Mouse (Mus musculus) liver, adult 2 months (tissue): ENCODE results near the gene Tctex1d2. TPM values are rescaled to one million over a fixed set of nuclear protein-coding genes. Genes with fewer than 3 reads are reported as not detected.

Source experiments
- DNase-seq: peaks from one replicate; pipeline ENCODE4 v3.0.0-alpha.2; 2011; ENCODE audit warnings: low read depth, low spot score; ENCODE audit errors: extremely low read depth
- H3K27ac ChIP-seq: fragments of 200-500 bp; replicated peaks from 2 replicates; pipeline ENCODE4 v1.5.1; 2012; ENCODE audit warnings: low read depth, mild to moderate bottlenecking, control low read depth, inconsistent platforms, low read length; ENCODE audit not compliant: insufficient read depth
- H3K27me3 ChIP-seq: fragments of 200-500 bp; 2 replicates; pipeline ENCODE4 v1.6.1; 2012; ENCODE audit warnings: mild to moderate bottlenecking, moderate library complexity, low read length, inconsistent platforms; ENCODE audit not compliant: control insufficient read depth, insufficient read depth
- H3K36me3 ChIP-seq: fragments of 200-500 bp; 2 replicates; pipeline ENCODE4 v1.6.1; 2012; ENCODE audit warnings: low read length, inconsistent platforms; ENCODE audit not compliant: control insufficient read depth, insufficient read depth
- H3K4me1 ChIP-seq: fragments of 200-500 bp; 2 replicates; pipeline ENCODE4 v1.6.1; 2011; ENCODE audit warnings: low read length; ENCODE audit not compliant: control insufficient read depth, insufficient read depth
- H3K4me3 ChIP-seq: fragments of 200-500 bp; 2 replicates; pipeline ENCODE4 v1.5.1; 2011; ENCODE audit warnings: low read depth, mild to moderate bottlenecking, control low read depth, low read length, moderate library complexity; ENCODE audit not compliant: insufficient read depth
- H3K79me2 ChIP-seq: fragments of 200-500 bp; 2 replicates; pipeline ENCODE4 v1.6.1; 2012; ENCODE audit warnings: inconsistent platforms, mild to moderate bottlenecking, low read length, moderate library complexity; ENCODE audit not compliant: control insufficient read depth, insufficient read depth
- H3K9ac ChIP-seq: fragments of 200-500 bp; 2 replicates; pipeline ENCODE4 v1.6.1; 2012; ENCODE audit warnings: low read depth, mild to moderate bottlenecking, control low read depth, inconsistent platforms, low read length
- CTCF ChIP-seq: fragments of 200-500 bp; IDR thresholded peaks from 2 replicates; pipeline ENCODE4 v1.5.1; 2011; ENCODE audit warnings: low read depth, low read length, control low read depth
- POLR2A ChIP-seq: fragments of 200-500 bp; IDR thresholded peaks from 2 replicates; pipeline ENCODE4 v1.6.1; 2011; ENCODE audit warnings: low read length, control low read depth; ENCODE audit not compliant: insufficient read depth; ENCODE audit errors: extremely low read depth
- WGBS: fragments of 180-500 bp; shearing (Covaris S2); methylation state at CpG from one replicate; pipeline ENCODE4 v1.1.7; 2018; 5-methylcytosine and 5-hydroxymethylcytosine counted together
- polyA plus RNA-seq: library from polyadenylated mRNA; depleted of rRNA; stranded (reverse); fragments of >200 nt; gene quantifications from 2 replicates; pipeline ENCODE4 v1.2.3, GENCODE M21; 2012
- total RNA-seq: library from RNA; depleted of rRNA; stranded (reverse); fragments of >200 nt; gene quantifications from 2 replicates; pipeline ENCODE4 v1.2.3, GENCODE M21; 2014

Tctex1d2 gene
- total and polyA plus RNA-seq, 2 experiments = 2.1 to 2.2 TPM

DNA sequence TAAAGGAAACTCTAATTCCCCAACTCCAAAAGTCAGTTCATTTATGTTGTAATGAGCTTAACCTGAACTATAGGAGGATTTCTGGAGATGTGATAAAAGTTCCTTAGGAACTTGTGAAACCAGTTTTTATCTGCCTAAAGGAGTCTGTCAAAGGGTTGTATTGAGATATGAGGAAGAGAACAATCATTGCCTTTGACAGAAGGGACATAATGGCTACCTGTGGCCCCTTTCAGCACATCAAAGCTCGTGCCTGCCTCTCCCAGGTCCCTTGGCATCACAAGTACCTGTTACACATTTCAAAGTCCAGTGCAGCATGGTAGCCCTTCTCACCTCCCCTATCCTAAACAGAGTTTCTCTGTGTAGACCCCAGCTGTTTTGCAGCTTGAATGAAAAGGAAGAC lies 2.0 kb upstream of the Tctex1d2 start:
- Histone ChIP-seq H3K9ac (no peak overlapping the region), H3K4me3 (no peak overlapping the region), H3K27me3 (no peaks in the 10 kb centered on the region), H3K4me1 (no peaks in the 10 kb centered on the region), H3K27ac (no peak overlapping the region), H3K36me3 (no peaks in the 10 kb centered on the region), H3K79me2 (no peaks in the 10 kb centered on the region)
- no peak for DNase-seq
- 83% methylated on average over 1 of the region's 1 CpGs for WGBS
- TF ChIP-seq POLR2A (no peak), CTCF (no peak)

DNA sequence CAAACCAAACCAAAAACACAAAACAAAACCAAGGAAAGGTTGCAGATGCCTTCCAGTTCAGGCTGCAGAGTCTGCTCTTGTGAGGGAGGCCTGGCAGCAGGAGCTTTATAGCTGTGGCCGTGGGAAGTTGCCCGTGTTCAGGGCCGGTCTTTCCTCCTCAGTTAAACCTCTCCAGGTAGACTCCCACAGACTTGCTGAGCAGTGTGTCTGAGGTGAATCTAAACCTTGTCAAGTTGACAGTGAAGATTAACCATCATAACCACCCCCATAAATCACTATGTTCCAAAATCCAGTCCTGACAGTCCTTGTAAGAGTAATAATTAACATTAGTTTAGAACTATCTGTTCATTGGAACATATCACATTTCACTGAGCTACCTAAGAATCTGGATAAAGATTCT lies 8.0 kb downstream of the Tctex1d2 start:
- Histone ChIP-seq H3K79me2 (no peaks in the 10 kb centered on the region; the same call in 1 of the 2 replicates), H3K4me1 (peaks cover 3% of the 10 kb centered on the region), H3K36me3 (no peaks in the 10 kb centered on the region), H3K9ac (no peak overlapping the region), H3K4me3 (no peak overlapping the region), H3K27me3 (no peaks in the 10 kb centered on the region), H3K27ac (no peak overlapping the region)
- TF ChIP-seq CTCF (no peak), POLR2A (no peak)
- DNase-seq = no peak
- 87% methylated on average over 3 of the region's 3 CpGs for WGBS

DNA sequence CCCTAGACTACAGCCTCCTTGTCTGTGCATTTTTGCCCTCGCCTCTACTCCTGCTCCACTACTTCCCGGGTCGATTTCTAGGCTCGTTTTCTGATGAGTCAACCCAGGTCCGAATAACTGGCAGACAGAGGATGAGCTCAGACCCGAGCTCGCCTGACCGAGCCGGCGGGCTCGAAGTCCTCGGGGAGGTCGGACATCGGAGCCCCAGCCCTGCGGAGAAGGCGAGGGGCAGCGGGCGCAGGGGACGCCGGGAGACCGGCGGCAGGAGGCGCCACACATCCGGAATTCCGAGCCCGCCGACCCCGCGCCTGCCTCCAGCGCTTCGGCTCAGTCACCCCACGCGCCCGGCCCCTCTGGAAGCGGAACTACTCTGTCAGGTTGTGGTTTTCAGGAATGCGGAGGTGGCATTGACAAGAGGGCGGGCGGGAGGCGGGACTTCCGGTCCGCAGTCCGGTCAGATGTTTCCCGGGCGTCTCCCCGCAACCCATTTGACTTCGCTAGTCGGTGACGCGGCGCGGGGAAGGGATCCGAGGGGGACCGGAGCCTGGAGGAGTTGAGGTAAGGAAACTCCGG lies 11.1 kb downstream of the Tctex1d2 start, which contains the start of gene Pcyt1a:
Gene Pcyt1a (plus strand): TSS at position 448 of the 573 bp plus-strand sequence.
- peak within 1 kb of the TSS; percentile 95 for H3K27ac ChIP-seq
- H3K36me3 ChIP-seq = no peaks in the 10 kb centered on the region
- peak within 1 kb of the TSS; percentile 88 for H3K4me3 ChIP-seq
- peak; percentile 87 for DNase-seq
- H3K4me1 ChIP-seq = peaks cover 10% of the 10 kb centered on the region
- peaks cover 3% of the 10 kb centered on the region; the same call in 1 of the 2 replicates for H3K79me2 ChIP-seq
- peak; percentile 85; the same call in 1 of the 2 replicates for TF ChIP-seq POLR2A
- TF ChIP-seq CTCF = peak; percentile 21; the same call in 1 of the 2 replicates
- under 1% methylated on average over 54 of the region's 54 CpGs for WGBS
- peak within 1 kb of the TSS; percentile 93 for H3K9ac ChIP-seq
- H3K27me3 ChIP-seq = no peaks in the 10 kb centered on the region

DNA sequence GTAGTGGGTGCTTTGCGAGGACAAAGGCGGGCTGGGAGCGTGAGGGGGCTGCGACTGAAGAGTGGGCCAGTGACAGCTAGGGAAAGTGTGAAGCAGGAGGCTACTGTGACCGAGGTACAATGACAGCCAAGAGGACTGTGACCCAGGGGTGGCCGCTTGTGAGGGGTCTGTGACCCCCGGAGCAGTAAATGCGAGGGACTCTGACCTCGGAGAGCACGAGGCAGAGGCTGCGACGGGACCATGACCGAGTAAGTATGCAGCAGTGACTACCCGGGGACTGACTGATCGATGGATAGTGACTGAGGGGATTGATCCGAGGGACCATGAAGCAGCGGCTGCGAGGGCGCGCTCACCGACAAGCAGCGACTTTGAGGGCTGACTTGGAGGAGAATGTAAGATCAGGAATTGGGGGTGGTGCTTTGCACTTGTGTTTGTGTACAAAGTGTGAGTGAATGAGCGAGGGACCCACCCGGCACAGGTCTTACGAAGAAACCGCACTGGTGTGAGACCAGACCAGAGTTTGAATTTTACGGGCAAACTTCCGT lies 11.6 kb downstream of the Tctex1d2 start:
- Histone ChIP-seq H3K9ac (peak overlapping the region; percentile 93), H3K4me1 (peaks cover 12% of the 10 kb centered on the region), H3K4me3 (peak overlapping the region; percentile 88), H3K27ac (peak overlapping the region; percentile 95), H3K79me2 (peaks cover 5% of the 10 kb centered on the region; the same call in 1 of the 2 replicates), H3K36me3 (no peaks in the 10 kb centered on the region), H3K27me3 (no peaks in the 10 kb centered on the region)
- under 1% methylated on average over 28 of the region's 28 CpGs for WGBS
- DNase-seq = peak; percentile 75
- TF ChIP-seq POLR2A (no peak), CTCF (no peak)

GRCm38 (mm10) chr16:32431926-32432325 lies 12.4 kb downstream of the Tctex1d2 start:
- no peak for DNase-seq
- H3K36me3 ChIP-seq = no peaks in the 10 kb centered on the region; the same call in 1 of the 2 replicates
- H3K27ac ChIP-seq = peak overlapping the region; percentile 29
- TF ChIP-seq CTCF = no peak
- TF ChIP-seq POLR2A = no peak
- 74% methylated on average over 1 of the region's 1 CpGs for WGBS
- peaks cover 9% of the 10 kb centered on the region; the same call in 1 of the 2 replicates for H3K79me2 ChIP-seq
- no peaks in the 10 kb centered on the region for H3K27me3 ChIP-seq
- peaks cover 12% of the 10 kb centered on the region for H3K4me1 ChIP-seq
- H3K9ac ChIP-seq = no peak overlapping the region
- peak overlapping the region; percentile 88; the same call in 1 of the 2 replicates for H3K4me3 ChIP-seq

DNA sequence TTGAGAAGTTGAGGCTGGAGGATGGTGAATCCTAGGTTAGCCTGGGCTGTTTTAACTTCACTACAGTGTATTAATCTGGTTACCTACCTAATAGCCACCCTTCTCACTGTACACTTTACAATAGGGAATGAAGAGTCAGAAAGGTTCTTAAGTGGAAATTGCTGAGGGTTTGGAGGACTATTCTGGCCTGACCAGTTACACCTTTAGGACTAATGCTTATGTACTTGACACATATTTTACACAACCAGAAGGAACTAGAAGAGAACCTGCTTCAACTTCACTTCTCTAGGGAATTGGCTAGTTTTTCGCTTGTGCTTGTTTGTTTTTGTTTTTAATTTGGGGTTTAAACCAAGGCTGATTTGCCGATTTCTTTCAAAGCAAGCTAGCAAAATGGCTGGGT lies 13.6 kb downstream of the Tctex1d2 start:
- Histone ChIP-seq H3K27ac (no peak overlapping the region), H3K4me3 (no peak overlapping the region), H3K27me3 (no peaks in the 10 kb centered on the region), H3K36me3 (no peaks in the 10 kb centered on the region; the same call in 1 of the 2 replicates), H3K79me2 (peaks cover 10% of the 10 kb centered on the region; the same call in 1 of the 2 replicates), H3K4me1 (peaks cover 15% of the 10 kb centered on the region), H3K9ac (no peak overlapping the region)
- DNase-seq = no peak
- TF ChIP-seq CTCF = no peak
- TF ChIP-seq POLR2A = no peak
- 84% methylated on average over 2 of the region's 2 CpGs for WGBS
